Mouse (Mus musculus): Measurements from ENCODE around the gene Coro1c.
A peak's percentile ranks its signal among the peaks of the same experiment; 100 is the strongest.

Gene Coro1c

DNA sequence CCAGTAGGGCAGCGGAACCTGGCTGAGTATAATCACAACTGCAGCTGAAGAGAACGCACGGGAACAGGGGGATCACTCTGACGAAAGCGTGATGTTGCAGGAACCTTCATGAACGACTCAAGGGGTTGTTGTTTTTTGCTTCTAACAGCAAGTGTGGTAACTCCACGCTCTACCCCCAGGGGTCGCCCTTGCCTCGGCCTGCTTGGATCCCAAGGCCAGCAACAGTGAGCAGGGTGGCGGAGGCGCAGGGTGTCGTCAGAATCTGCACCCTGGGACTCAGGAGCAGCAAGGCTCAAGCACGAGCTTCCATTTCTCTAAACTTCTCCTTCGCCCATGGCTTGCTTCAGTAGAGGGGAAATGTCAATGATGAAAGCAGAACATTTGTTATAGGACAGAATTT is 54.1 kb downstream of the Coro1c start:
- peak; percentile 93 for DNase-seq

- DNase-seq: no peak
Observed at GRCm38 (mm10) chr5:113853541-113853940, 55.0 kb downstream of the Coro1c start.

DNA sequence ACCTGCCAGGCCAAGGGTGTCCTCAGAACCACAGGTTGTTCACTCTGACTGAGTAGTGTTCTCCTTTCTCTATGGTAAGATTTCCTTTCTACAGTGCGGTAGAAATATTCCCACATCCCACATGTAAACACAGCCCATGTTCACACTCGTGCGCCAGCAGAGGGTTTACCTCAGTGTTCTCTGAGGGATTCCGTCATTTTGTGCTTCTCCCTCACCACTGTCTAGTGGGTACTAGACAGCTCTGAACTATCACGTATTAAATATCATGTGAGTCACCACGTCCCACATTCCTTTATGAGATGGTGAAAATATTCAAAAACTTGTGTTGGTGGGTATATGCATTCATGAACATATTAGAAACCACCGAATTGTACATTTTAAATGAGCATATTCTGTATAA is 56.1 kb downstream of the Coro1c start:
- DNase-seq: no peak

DNA sequence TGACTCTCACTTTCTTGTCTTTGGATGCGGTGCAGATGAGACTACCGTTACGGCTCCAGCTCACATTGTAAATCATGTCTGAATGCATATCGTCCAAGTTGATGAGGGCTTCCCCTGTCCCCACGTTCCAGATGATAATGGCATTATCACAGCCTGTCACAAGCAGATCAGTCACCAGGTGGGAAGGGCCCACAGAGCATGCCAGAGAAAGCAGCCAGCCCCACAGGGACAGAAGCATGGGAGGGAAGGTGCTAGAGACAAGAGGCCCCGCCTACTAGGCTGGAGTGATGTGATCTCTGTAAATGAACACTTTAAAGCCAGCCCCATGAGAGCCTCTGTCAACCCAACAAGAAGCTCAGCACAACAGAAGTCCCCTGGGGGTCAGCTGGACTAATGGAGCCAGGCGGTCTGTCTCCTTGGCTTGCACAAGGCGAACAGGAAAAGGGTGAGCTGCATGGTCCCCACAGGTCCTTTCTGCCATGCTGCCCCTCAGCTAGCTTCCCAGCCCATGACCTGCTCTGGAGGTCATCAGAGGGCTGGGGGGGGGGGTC is 57.8 kb downstream of the Coro1c start:
- no peak for DNase-seq

- DNase-seq: no peak
Observed at GRCm38 (mm10) chr5:113847636-113848035, 60.9 kb downstream of the Coro1c start.

GRCm38 (mm10) chr5:113846656-113847055 is 61.9 kb downstream of the Coro1c start:
- no peak for DNase-seq

- no peak for DNase-seq
Observed at GRCm38 (mm10) chr5:113845627-113846026, 62.9 kb downstream of the Coro1c start.

DNA sequence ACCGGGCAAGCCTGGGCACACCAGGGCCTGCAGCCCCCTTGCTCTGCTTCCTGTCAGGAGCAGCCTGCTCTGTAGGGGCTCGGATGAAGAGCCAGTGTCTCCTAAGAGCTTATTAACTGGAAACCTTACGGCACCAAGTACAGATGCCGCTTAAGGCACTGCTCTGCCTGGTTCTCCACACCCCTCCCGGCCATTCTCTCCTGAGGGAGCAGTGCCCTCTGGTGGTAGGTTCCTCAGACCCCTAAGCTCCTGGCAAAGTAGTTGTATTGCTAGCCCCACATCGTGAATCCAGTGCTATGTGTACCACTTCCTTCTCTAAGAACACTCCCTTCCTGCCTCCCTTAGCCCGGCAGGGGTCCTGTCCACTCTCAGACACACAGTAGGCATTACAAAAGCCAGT is 63.8 kb downstream of the Coro1c start:
- DNase-seq: peak; percentile 82

DNA sequence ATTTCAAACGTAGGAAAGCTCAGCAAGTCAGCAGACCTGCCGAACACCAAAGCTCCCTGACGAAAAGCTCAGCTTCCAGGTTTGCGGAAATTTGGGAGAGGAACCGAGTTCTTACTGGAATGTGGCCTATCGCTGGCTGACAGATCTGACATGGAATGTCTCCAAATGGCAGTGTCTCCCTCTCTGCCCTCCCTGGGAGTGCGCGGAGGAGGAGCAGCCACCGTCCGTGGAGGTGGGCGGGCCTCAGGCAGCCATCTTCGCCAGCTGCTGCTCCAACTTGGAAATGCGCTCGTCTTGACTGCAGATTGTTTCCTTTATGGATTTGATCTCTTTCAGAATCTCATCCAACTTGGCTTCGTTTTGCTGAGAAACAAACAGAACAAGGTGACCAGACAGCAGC is 64.5 kb downstream of the Coro1c start:
- DNase-seq: no peak

- DNase-seq: no peak
Observed at GRCm38 (mm10) chr5:113842906-113843305, 65.7 kb downstream of the Coro1c start.

- no peak for DNase-seq
Observed at GRCm38 (mm10) chr5:113842244-113842643, 66.3 kb downstream of the Coro1c start.

DNA sequence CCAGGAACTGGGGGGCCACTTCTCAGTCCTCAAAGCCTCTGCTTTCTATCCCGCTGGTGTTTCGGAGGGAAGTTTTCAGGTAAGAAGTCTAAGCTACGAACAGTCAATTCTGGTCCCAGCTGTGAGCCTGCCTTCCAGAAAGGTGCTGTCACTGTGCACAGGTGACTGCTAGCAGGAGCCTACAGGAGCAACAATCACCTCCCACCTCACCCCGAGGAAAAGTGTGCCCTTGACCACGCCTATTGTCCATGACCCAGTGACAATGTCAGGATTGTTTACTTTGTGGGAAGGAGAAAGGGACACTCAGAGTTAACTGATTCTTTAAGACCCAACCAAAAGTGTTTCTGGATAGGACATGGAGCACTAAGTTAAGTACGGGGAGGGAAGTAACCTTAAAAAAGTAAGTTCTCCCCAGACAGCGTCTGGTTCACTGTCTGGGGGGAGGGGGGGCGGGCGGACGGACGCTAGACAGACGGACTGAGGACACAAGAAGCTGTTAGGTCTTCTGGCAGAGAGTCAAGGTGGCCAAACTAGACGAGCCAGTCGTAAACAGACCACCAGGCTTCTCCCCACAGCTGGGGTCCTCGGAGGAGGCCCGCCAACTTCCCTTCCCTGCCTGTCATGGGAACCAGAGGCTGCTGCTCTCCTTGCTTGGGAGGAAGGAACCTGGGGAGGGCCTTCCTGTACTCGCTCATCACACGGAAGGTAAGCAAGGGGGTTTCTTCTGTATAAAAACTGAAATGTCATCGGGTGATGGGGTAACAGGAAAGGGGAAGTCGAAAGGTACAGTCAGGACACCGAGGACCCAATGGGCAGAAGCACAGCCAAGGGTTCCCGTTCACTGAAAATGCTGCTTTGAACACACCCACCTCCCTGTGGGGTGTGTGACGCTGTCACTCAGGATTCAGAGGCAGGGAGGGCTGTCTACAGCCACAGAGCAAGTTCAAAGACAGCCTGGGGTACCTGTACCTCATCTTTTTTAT is 67.0 kb downstream of the Coro1c start:
- no peak for DNase-seq

DNA sequence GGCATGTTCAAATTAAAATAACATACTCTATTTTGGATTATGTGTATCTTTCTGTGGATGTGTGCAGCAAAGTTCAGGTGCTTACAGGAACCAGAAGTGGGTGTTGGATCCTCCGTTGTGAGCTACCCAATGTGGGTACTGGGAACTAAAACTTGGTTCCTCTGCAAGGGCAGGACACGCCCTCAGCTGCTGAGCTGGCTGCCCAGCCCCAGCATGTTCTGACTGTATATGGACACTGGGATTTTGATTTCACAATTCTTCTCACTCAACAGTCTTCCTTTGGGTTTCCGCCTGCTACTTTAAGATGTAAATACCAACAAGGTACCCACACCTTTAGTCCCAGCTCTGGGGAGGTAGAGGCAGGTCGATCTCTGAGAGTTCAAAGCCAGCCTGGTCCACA is 68.1 kb downstream of the Coro1c start:
- no peak for DNase-seq

DNA sequence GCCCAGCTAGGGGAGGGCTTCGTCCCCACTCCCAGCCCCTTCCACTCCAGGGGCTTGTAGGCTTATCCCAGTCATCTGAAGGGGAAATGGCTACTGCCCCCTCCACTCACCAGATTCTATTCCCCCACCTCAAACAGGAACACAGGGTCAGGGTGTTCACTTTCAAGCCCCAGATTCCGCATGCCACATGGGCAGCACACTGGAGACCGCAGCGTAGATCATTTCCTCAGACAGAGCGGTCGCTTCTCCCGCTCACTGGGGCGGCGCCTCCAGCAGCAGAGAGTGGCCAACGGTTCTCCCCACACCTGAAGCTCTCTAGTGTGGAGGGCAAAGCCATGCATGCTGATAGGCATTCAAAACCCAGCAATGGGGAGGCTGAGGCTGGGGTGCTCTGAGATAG is 71.6 kb downstream of the Coro1c start:
- DNase-seq: no peak

DNA sequence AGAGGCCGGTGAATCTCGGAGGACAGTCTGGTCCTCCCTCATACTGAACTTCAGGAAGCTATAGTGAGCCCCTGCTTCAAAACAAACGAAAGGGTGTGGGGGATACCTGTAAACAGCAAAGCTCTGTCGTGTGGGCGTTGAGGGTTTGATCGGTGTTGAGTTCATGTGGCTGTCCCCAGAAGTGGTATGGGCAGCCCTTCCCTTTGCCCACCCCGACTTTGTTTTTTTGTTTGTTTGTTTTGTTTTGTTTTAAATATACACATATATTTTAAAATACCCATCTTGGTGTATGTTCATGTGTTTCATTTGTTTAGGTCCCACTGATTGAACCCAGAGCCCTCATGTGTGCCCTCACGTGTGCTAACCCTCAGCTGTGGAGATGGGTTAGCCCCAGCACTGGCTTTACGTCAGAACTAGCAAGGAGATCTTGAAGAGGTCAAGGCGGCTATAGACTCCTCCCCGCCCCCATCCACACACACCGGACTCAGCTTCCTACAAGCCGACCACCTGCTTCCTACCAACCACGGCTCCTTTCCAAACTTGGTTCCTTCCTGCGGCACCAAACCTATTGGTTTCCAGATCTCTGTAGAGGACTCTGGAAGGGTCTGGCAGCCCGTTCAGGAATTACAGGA is 75.1 kb downstream of the Coro1c start:
- no peak for DNase-seq

DNA sequence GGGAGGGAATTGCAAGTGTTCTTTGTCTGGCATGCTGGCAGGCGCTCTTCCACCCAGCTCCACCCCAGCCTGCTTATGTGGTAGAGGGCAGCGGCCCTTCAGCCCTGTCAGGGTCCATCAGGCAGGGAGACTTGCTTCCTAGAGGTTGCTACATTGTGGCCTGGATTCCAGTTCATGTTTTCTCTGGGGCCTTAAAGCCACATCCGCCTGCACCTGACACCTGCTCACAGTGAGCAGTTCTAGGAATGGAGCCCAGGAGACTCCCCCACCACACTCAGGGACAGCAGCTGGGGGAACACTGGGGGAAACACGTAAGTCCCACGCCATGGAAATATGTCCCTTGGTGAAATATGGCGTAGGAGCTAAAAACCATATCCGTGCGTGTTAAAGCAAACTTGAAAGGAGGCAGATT is 76.1 kb downstream of the Coro1c start, which contains the start of gene Selplg:
Selplg (minus strand) TSS at position 155 of the 412 bp plus-strand sequence.
- no peak for DNase-seq

DNA sequence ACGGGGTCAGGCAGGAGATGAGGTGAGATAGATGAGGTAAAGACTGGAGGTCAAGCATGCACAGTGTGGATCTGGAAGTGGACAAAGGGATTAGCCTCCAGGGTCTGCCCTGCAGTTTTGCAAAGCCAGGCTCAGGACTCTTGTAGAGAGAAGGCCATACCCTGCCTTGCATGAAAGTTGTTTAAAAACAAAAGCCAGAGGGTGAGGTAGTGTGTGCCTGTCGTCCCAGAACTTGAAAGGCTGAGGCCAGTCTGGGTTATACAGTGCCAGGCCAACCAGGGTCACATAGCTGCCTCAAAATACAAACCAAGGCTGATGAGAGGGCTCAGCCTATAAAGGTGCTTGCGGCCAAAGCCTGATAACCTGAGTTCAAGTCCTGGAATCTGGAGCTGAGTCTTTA is 76.8 kb downstream of the Coro1c start:
- no peak for DNase-seq

GRCm38 (mm10) chr5:113830796-113831195 is 77.8 kb downstream of the Coro1c start:
- DNase-seq: no peak

- DNase-seq: peak; percentile 47
Observed at GRCm38 (mm10) chr5:113830292-113830643, 78.3 kb downstream of the Coro1c start.

GRCm38 (mm10) chr5:113829566-113830291 is 78.8 kb downstream of the Coro1c start:
- no peak for DNase-seq

GRCm38 (mm10) chr5:113828481-113828880 is 80.1 kb downstream of the Coro1c start:
- DNase-seq: no peak

- DNase-seq: no peak
Observed at GRCm38 (mm10) chr5:113827991-113828411, 80.6 kb downstream of the Coro1c start.

GRCm38 (mm10) chr5:113826619-113827018 is 81.9 kb downstream of the Coro1c start:
- DNase-seq: no peak
